Mouse (Mus musculus) forebrain, embryonic 15.5 days (tissue): Measurements from ENCODE around the gene Optc. TPM values are rescaled to one million over a fixed set of nuclear protein-coding genes. Genes with fewer than 3 reads are reported as not detected.

Source experiments
- ATAC-seq: fragments of 200-750 bp; cut with Nextera tagmentation; replicated peaks from 2 replicates; pipeline ENCODE4 v1.8.0; 2017; ENCODE audit warnings: mild to moderate bottlenecking, moderate TSS enrichment, moderate library complexity
- H3K27ac ChIP-seq: fragments of 300-500 bp; sonication (generic); replicated peaks from 2 replicates; pipeline ENCODE4 v1.5.1; 2015; ENCODE audit warnings: mild to moderate bottlenecking, inconsistent platforms
- H3K27me3 ChIP-seq: fragments of 300-500 bp; sonication (generic); 2 replicates; pipeline ENCODE4 v1.6.1; 2015; ENCODE audit warnings: inconsistent platforms
- H3K36me3 ChIP-seq: fragments of 300-500 bp; sonication (generic); 2 replicates; pipeline ENCODE4 v1.6.1; 2015; ENCODE audit warnings: mild to moderate bottlenecking, inconsistent platforms
- H3K4me1 ChIP-seq: fragments of 300-500 bp; sonication (generic); 2 replicates; pipeline ENCODE4 v1.6.1; 2015; ENCODE audit warnings: inconsistent platforms
- H3K4me2 ChIP-seq: fragments of 300-500 bp; sonication (generic); replicated peaks from 2 replicates; pipeline ENCODE4 v1.6.1; 2015; ENCODE audit warnings: mild to moderate bottlenecking, inconsistent platforms
- H3K4me3 ChIP-seq: fragments of 300-500 bp; sonication (generic); 2 replicates; pipeline ENCODE4 v1.5.1; 2015; ENCODE audit warnings: mild to moderate bottlenecking, inconsistent platforms
- H3K9ac ChIP-seq: fragments of 300-500 bp; sonication (generic); replicated peaks from 2 replicates; pipeline ENCODE4 v1.6.1; 2015; ENCODE audit warnings: mild to moderate bottlenecking, inconsistent platforms
- H3K9me3 ChIP-seq: fragments of 300-500 bp; sonication (generic); 2 replicates; pipeline ENCODE4 v1.6.1; 2016; ENCODE audit warnings: inconsistent platforms
- WGBS: fragments of 180-500 bp; shearing (Covaris S2); methylation state at CpG from one replicate; pipeline ENCODE4 v1.1.7; 2015; ENCODE audit warnings: mixed read lengths; 5-methylcytosine and 5-hydroxymethylcytosine counted together
- polyA plus RNA-seq: library from polyadenylated mRNA; unstranded; fragments of >200 nt; fragmentation: Nextera tagmentation; extraction: Ambion mirVana; gene quantifications from 2 replicates; pipeline ENCODE4 v1.2.1, GENCODE M21; 2015

Gene Optc
- polyA plus RNA-seq, 1 experiment from 2014 or later = 1.6 TPM

DNA sequence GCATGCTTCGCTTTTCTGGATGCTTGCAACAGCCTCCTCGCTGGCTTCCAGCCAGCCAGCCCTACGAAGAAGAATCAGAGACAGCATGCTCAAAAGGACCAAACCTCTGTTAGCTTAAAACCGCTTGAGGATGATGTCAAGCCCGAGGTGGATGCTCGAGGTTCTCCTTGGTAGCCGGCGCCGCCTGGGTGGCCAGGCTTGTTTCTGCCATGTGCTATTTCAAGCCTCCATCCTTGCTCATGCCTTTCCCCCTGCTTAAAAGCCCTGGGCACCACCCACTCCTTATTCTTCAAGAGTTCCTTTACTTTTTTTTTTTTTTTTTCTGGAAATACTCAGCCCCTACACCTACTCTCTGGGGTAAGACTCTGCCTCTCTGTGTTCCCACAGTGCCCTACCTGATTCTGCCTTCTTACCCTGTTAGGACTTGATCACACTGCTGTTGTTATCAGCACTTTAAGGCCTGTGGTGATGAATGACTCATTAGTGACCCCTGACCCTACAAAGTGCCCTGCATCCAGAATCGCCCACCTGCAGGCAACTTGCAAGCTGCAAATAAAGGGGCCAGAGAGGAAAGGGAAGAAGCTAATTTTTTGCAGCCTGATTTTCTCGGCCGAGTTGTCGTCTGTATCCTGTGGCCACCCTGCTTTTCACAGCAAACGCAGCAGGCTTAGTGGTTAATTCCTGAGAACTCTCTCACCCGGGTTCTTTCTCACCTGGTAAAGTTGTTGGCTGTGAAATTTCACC lies 52.4 kb downstream of the Optc start:
- WGBS = 10% methylated on average over 15 of the region's 15 CpGs
- ATAC-seq = peak; percentile 6; the same call in 1 of the 2 replicates
- Histone ChIP-seq H3K4me3 (peak overlapping the region; percentile 29), H3K4me2 (peak overlapping the region; percentile 49), H3K9ac (peak overlapping the region; percentile 45), H3K9me3 (no peaks in the 10 kb centered on the region), H3K27me3 (no peaks in the 10 kb centered on the region), H3K4me1 (peaks cover 38% of the 10 kb centered on the region), H3K36me3 (no peaks in the 10 kb centered on the region), H3K27ac (peak overlapping the region; percentile 71)

DNA sequence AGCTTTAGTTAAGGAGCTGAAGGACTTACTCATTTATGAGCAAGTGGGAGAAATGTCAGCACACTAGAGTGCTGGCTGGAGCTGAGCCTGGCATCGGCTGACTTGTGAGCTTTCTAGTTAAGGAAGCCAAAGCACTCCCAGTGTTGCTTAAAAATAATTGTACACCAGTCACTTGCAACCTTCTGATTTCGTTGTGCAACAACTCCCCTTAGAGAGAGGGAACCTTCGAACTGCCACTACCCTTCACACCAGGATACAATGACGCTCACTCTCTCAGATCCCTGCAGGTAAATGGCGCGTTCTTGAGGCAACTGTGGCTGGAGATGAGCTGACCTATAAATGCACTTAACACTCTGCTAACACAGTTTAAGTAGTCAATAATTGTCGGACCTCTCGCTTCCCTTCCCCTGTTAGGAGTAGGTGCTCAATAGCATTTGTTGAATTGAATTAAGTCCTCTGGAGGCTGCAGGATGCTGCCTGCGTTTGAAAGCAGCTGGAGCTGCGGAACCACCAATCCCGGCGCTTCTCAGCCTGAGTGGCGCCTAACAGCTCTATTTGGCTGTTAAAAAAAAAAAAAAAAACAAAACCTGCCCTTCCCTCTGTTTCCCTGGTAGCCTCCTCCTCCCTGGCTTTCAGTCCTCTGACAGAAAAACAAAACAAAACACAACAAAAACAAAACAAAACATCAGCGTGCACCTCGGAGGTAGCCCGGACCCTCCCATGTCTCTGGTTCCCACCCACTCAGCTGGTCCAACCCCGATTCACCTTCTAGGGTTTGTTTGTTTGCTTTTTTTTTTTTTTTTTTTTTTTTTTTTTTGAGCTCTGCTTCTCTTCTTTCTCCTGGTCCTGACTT lies 53.2 kb downstream of the Optc start:
- H3K9me3 ChIP-seq = no peaks in the 10 kb centered on the region
- peak overlapping the region; percentile 45 for H3K9ac ChIP-seq
- H3K4me2 ChIP-seq = peak overlapping the region; percentile 49
- peak overlapping the region; percentile 71 for H3K27ac ChIP-seq
- H3K4me1 ChIP-seq = peaks cover 36% of the 10 kb centered on the region
- WGBS = 2% methylated on average over 17 of the region's 17 CpGs
- H3K4me3 ChIP-seq = peak overlapping the region; percentile 29
- no peaks in the 10 kb centered on the region for H3K27me3 ChIP-seq
- no peaks in the 10 kb centered on the region for H3K36me3 ChIP-seq
- peak; percentile 39; the same call in 1 of the 2 replicates for ATAC-seq

Other genes with a start within 250 kb of the Optc start
- not detected in 2 replicates for gene Zbed6, start 247.1 kb downstream of the Optc start, polyA plus RNA-seq
- 3.6 TPM in 2 replicates for gene Gm38394, start 246.7 kb downstream of the Optc start, polyA plus RNA-seq
- not detected in 2 replicates for gene Lax1, start 217.9 kb downstream of the Optc start, polyA plus RNA-seq
- 8.6 and 10.4 TPM in 2 replicates for gene Atp2b4, start 107.0 kb downstream of the Optc start, polyA plus RNA-seq
- 3.8 and 4.2 TPM in 2 replicates for gene Prelp, start 13.4 kb upstream of the Optc start, polyA plus RNA-seq
- gene Fmod, start 129.3 kb upstream of the Optc start, polyA plus RNA-seq = 4.2 and 6.4 TPM in 2 replicates
- gene Btg2, start 171.1 kb upstream of the Optc start, polyA plus RNA-seq = 69.4 and 76.8 TPM in 2 replicates
- 0.17 and 0.24 TPM in 2 replicates for gene Chit1, start 203.2 kb upstream of the Optc start, polyA plus RNA-seq